Mouse (Mus musculus) left cerebral cortex, adult 2 months (tissue): ENCODE results near the gene Tnfrsf14. TPM values are rescaled to one million over a fixed set of nuclear protein-coding genes. Genes with fewer than 3 reads are reported as not detected.

Experiments
- DNase-seq, 2 experiments: peaks; one replicate each; pipeline ENCODE4 v3.0.0; 2021 to 2022; ENCODE audit warnings: low spot score in 2 of 2, mixed read lengths in 1 of 2; ENCODE audit errors: extremely low spot score in 1 of 2
- H3K27ac ChIP-seq: fragments of 200-600 bp; 2 replicates; pipeline ENCODE4 v1.8.1; 2022
- H3K4me3 ChIP-seq: fragments of 200-600 bp; 2 replicates; pipeline ENCODE4 v1.8.1; 2022
- CTCF ChIP-seq: fragments of 200-600 bp; IDR thresholded peaks from 2 replicates; pipeline ENCODE4 v1.8.1; 2022; ENCODE audit warnings: antibody characterized with exemption, mild to moderate bottlenecking, moderate library complexity
- intact Hi-C: fragments of 180-260 bp; cut with DNase I; formaldehyde crosslinking; loops from one replicate; pipeline ENCODE4 v1.15.1; 2025
- total RNA-seq, 2 experiments: library from RNA; stranded (reverse); gene quantifications; 2 replicates each; pipeline ENCODE4 v1.2.3; 2021

Tnfrsf14 gene
- total RNA-seq, 2 experiments from 2014 or later: 1.3 to 1.5 TPM

DNA sequence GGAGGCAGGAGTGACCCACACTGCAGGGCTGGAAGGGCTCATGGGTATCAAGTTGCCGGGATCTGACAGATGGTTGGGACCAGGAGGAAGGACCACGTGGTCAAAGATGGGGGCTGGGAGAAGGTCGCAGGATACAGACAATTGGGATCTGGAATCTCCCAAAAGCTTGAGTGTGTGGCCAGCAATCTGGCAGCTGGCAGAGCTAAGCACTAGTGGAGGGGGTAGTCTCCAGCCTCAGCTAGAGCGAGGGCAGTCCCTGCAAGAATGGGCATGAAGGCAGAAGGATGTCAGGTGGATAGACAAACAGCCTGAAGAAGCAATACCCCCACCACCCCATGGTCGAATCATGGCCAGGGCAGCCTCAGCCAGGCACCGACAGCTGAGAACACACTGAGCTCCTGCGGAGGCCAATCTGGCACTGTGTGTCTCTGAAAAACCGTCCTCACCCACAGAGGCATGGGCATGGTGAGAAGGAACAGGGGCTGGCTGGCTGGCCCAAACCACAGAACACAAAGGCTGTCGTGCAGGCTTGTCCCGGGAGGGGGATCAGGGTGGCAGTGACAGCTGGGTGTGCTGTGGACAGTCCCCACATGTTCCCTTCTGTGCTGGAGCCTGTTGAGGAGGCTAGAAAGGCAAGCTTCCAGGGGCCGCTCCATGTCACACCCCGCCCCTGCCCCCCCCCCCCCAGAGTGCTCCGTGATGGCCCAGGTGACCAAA, 41.3 kb downstream of the Tnfrsf14 start:
- intact Hi-C loops: no loop called here
- no peak for DNase-seq

DNA sequence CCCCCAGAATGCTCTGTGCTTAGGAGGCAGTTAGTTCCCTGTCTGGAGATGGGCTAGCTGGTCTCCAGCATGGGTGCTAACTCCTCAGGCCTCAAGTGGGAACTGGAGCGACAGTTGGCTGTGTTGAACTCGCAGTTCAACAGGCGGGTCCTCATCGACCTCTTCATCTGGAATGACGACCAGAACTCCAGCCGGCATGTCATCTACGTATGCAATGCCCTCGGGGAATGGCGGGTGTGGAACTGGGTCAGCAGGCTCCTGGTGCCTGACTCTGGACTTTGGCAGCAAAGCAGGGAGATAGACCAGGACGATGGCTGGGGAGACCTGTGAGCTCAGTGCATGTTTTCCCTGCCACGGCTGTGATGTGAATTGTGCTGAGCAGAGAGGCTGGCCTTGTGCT, 42.9 kb downstream of the Tnfrsf14 start:
- Histone ChIP-seq H3K27ac (no peak overlapping the region), H3K4me3 (no peak overlapping the region)
- intact Hi-C loops: no loop called here
- TF ChIP-seq CTCF: no peak
- no peak for DNase-seq

More for the DNA sequence above, 41.3 kb downstream of the Tnfrsf14 start:
- Histone ChIP-seq H3K4me3 (no peak overlapping the region), H3K27ac (no peak overlapping the region)
- TF ChIP-seq CTCF: no peak

DNA sequence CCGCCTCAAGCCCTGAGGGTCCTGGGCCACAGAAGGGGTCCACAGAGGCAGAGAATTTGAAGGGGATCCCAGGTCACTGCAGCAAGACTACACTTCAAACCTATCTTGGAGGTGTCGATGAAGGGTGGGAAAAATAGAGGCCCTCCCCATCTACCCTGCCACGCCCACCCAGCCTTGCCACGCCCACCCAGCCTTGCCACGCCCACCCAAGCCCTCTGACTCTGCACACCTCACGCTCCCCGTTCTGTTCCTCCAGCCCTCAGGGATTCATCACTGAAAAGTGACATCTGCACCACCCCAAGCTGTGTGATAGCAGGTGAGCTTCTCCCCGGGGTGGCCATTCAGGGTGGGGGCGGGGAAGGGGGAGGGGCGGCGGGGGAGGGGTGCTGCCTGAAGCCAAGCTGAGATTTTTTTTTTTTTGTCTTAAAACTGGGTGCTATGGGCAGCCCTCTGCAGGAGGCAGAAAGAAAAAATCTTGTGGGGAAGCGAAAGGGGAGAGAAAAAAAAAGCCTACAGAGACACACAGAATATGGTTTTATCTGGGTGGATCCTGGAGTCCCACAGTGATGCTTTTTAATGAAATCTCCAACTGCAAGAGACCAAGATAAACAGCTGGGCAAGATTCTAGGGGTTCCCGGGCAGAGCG, 46.2 kb downstream of the Tnfrsf14 start:
- intact Hi-C loops: no loop called here
- no peak overlapping the region for H3K27ac ChIP-seq
- no peak for TF ChIP-seq CTCF
- no peak overlapping the region for H3K4me3 ChIP-seq
- no peak for DNase-seq

DNA sequence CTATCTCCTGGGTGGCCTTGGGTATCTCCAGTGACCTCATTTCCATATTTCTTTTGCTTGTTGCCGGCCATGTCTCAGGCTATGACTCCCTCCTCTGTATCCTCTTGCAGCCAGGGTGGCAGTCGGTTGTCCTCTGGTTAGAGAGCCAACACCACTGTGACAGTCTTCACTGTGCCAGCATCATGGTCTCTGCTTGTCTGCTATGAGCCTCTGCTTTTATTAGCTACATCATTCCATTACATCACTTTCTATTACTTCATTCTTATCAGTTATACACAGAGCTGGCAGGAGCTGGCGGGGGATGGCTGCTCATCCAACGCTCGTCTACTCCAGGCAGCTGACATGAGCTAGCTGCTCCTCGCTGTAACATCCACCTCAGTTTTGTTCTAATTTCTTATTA, 47.6 kb downstream of the Tnfrsf14 start:
- no peak overlapping the region for H3K27ac ChIP-seq
- no peak for DNase-seq
- no peak overlapping the region for H3K4me3 ChIP-seq
- TF ChIP-seq CTCF: no peak
- intact Hi-C loops: no loop called here

DNA sequence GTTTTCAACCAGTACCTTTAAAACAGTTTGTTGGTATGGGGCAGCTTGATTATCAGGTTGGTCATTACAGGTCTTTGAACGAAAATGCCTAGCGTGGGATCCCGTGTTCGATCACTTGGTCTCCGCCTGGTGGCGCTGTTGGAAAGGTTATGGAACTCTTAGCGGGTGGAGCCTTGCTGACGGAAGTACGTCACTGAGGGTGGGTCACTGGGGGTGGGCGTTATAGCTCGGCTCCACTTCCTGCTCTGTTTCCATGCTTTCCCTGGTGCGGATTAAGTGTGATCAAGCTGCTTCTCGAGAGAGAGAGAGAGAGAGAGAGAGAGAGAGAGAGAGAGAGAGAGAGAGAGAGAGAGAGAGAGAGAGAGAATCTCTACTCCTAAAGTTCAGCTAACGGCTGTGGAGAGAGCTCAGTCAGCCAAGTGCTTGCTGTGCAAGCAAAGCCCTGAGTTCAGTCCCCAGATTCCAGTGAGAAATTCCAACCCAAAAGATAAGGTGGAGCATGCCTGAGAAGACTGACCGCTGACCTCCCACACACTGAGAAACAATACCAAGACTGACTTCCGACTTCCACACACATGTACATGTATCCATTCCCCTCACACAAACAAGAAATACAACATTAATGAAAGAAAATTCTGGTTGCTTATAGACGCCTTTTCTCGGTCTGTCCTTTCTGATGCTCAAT, 50.4 kb downstream of the Tnfrsf14 start:
- peak; percentile 90 to 91 for DNase-seq
- intact Hi-C loops: loop anchor here (1.0 to 5.0 kb wide), 4 partner anchors 29 to 188 kb away; partner anchors contain the start of genes Hes5 and Pank4
- H3K4me3 ChIP-seq: peak overlapping the region; percentile 31
- peak; percentile 69 for TF ChIP-seq CTCF
- peak overlapping the region; percentile 57; the same call in 1 of the 2 replicates for H3K27ac ChIP-seq

DNA sequence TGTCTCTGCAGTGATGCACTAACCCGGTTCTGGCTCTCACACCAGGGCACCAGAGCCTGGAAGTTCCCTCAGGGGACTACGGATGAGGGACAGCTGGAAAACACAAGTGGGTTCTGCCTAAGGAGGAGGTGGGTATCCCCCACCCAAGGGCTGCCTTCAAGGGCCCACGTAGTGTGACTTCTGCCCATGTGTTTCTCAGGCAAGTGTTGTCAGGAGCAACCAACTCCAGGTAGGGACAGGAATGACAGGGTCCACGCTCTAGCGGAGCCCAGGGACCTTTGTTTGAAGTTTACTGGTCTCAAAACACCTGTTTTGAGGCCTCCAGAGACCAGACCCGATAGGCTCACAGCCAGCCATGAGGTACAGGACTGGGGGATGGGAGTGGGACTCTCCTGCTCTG, 55.2 kb downstream of the Tnfrsf14 start:
- TF ChIP-seq CTCF: no peak
- intact Hi-C loops: no loop called here

More for the DNA sequence above, 55.2 kb downstream of the Tnfrsf14 start:
- no peak for DNase-seq
- Histone ChIP-seq H3K4me3 (no peak overlapping the region), H3K27ac (no peak overlapping the region)

Other genes starting within 250 kb of the Tnfrsf14 start
- 1 to 10 TPM; 2.1 to 3.5 TPM for gene Ttc34, start 91.1 kb downstream of the Tnfrsf14 start, total RNA-seq
- gene Mmel1, start 59.0 kb downstream of the Tnfrsf14 start, total RNA-seq: under 1 TPM; 0.41 to 0.84 TPM
- gene Fam213b, start 29.4 kb downstream of the Tnfrsf14 start, total RNA-seq: 10 to 100 TPM; 59.8 to 66.7 TPM
- 10 to 100 TPM; 22.3 to 25.3 TPM for gene Hes5, start 32.4 kb upstream of the Tnfrsf14 start, total RNA-seq
- 10 to 100 TPM; 45.1 to 45.5 TPM for gene Pank4, start 35.6 kb upstream of the Tnfrsf14 start, total RNA-seq
- 10 to 100 TPM; 83.4 to 90.2 TPM for gene Plch2, start 128.2 kb upstream of the Tnfrsf14 start, total RNA-seq
- 10 to 100 TPM; 17.4 to 18.3 TPM for gene Pex10, start 138.5 kb upstream of the Tnfrsf14 start, total RNA-seq
- 10 to 100 TPM; 62.4 to 67.5 TPM for gene Rer1, start 157.8 kb upstream of the Tnfrsf14 start, total RNA-seq
- gene Morn1, start 158.0 kb upstream of the Tnfrsf14 start, total RNA-seq: 10 to 100 TPM; 10.6 to 11.2 TPM